Mouse (Mus musculus) stomach, postnatal 0 days (tissue): ENCODE results near the gene Snx13. TPM values are rescaled to one million over a fixed set of nuclear protein-coding genes. Genes with fewer than 3 reads are reported as not detected.

Experiments used
- ATAC-seq: fragments of 200-750 bp; cut with Nextera tagmentation; 2 replicates; pipeline ENCODE4 v1.8.0; 2017; ENCODE audit not compliant: low FRiP score, low TSS enrichment
- DNase-seq: peaks from one replicate; pipeline ENCODE4 v3.0.0-alpha.2; 2016; ENCODE audit warnings: low spot score
- H3K27ac ChIP-seq: fragments of 300-500 bp; sonication (generic); replicated peaks from 2 replicates; pipeline ENCODE4 v1.5.1; 2014; ENCODE audit warnings: mild to moderate bottlenecking, control low read depth
- H3K27me3 ChIP-seq: fragments of 300-500 bp; sonication (generic); 2 replicates; pipeline ENCODE4 v1.6.1; 2014; ENCODE audit warnings: low read length; ENCODE audit not compliant: control insufficient read depth, insufficient read depth
- H3K36me3 ChIP-seq: fragments of 300-500 bp; sonication (generic); 2 replicates; pipeline ENCODE4 v1.6.1; 2014; ENCODE audit warnings: low read length, mixed read lengths; ENCODE audit not compliant: control insufficient read depth, insufficient read depth
- H3K4me1 ChIP-seq: fragments of 300-500 bp; sonication (generic); replicated peaks from 2 replicates; pipeline ENCODE4 v1.6.1; 2014; ENCODE audit warnings: antibody characterized with exemption; ENCODE audit not compliant: control insufficient read depth, insufficient read depth
- H3K4me2 ChIP-seq: fragments of 300-500 bp; sonication (generic); replicated peaks from 2 replicates; pipeline ENCODE4 v1.6.1; 2014; ENCODE audit warnings: low read depth, mild to moderate bottlenecking, control low read depth, moderate library complexity
- H3K4me3 ChIP-seq: fragments of 300-500 bp; sonication (generic); 2 replicates; pipeline ENCODE4 v1.5.1; 2014; ENCODE audit warnings: low read depth, low read length, control low read depth
- H3K9ac ChIP-seq: fragments of 300-500 bp; sonication (generic); 2 replicates; pipeline ENCODE4 v1.6.1; 2014; ENCODE audit warnings: mild to moderate bottlenecking, low read length, control low read depth, mixed read lengths
- H3K9me3 ChIP-seq: fragments of 300-500 bp; sonication (generic); 2 replicates; pipeline ENCODE4 v1.6.1; 2016; ENCODE audit warnings: low read length; ENCODE audit not compliant: control insufficient read depth
- CTCF ChIP-seq: IDR thresholded peaks from 2 replicates; pipeline ENCODE4 v1.5.1; 2016; ENCODE audit warnings: antibody characterized with exemption, low read depth, mild to moderate bottlenecking, moderate library complexity
- EP300 ChIP-seq: optimal IDR thresholded peaks from 2 replicates; pipeline ENCODE3; 2016; ENCODE audit warnings: antibody characterized with exemption
- WGBS: fragments of 180-500 bp; shearing (Covaris S2); extraction: QIAGEN DNeasy Blood & Tissue Kit; methylation state at CpG from one replicate; pipeline ENCODE4 v1.1.7; 2014; 5-methylcytosine and 5-hydroxymethylcytosine counted together
- polyA plus RNA-seq: library from polyadenylated mRNA; unstranded; fragments of >200 nt; fragmentation: Nextera tagmentation; extraction: Ambion mirVana; gene quantifications from 2 replicates; pipeline ENCODE4 v1.2.1, GENCODE M21; 2015

The Snx13 gene
- polyA plus RNA-seq, 1 experiment from 2014 or later: 16.8 TPM

DNA sequence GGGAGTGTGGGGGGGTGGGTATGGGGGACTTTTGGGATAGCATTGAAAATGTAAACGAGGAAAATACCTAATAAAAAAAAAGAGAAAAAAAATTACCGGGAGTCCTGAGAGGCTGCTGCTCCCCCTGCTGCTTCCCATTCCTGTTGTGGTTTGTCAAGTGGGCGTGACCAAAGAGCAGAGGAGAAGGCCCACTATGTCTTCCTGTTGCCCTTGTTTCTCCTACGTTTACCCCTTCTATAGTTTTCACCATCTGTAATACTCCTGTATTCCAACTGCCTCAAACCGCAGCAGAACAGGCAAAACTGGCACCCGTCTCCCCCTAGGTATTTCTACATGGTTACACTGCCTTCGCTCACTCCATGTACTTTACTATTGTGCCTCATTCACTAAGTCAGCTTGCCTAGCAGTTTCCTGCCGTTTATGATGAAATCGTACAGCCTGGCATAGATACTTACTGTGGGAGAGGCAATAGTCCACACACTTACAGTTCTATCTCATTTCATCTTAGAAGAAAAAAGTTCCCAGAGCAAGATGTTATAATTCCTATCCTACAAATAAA, 28.2 kb upstream of the Snx13 start:
- WGBS: 77% methylated on average over 9 of the region's 9 CpGs
- Histone ChIP-seq H3K4me1 (no peaks in the 10 kb centered on the region), H3K27me3 (no peaks in the 10 kb centered on the region), H3K36me3 (no peaks in the 10 kb centered on the region), H3K27ac (no peak overlapping the region), H3K9ac (no peak overlapping the region), H3K9me3 (no peaks in the 10 kb centered on the region), H3K4me2 (no peak overlapping the region), H3K4me3 (no peak overlapping the region)
- ATAC-seq: no peak
- TF ChIP-seq CTCF (no peak), EP300 (no peak)
- DNase-seq: no peak

DNA sequence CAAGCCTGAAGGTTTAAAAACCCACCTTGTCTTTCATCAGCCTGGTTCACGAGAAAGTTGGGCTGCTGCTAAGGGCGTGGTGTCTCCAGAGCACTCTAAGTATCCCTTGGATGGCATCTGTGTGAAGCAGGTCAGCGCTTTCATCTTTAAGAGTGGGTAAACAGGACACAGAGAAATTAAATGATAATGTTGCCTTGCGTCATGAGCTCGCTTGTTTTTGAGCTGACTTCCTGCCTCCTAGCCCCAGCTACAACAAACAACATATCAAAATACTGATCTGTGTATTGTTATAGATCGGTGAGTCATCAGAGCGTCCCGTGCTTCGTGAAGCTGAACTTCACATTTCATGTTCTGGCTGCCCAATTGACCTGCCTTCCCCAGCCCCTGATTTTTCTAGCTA, 25.7 kb upstream of the Snx13 start:
- no peak for TF ChIP-seq EP300
- no peak for TF ChIP-seq CTCF
- no peak overlapping the region for H3K27ac ChIP-seq
- WGBS: 62% methylated on average over 9 of the region's 9 CpGs

DNA sequence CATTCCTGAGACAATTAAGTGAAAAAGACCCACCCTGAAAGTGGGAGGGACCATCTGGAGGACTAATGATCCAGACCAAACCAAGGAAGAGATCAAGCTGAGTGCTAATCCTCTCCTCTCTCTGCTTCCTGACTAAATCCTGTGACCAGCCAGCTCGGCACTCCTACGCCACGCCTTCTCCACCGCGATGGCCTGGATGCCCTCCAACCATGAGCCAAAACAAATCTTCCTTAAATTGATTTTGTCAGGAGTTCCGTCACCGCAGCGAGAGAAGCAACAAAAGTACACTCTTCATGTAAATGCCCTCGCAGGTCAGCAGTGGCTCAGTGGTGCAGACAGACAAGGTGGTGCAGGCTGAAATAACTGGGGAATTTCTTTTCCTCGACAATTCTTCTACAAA, 24.9 kb upstream of the Snx13 start:
- Histone ChIP-seq H3K9me3 (no peaks in the 10 kb centered on the region), H3K4me2 (no peak overlapping the region), H3K27ac (no peak overlapping the region), H3K36me3 (no peaks in the 10 kb centered on the region), H3K4me1 (no peaks in the 10 kb centered on the region), H3K4me3 (no peak overlapping the region), H3K9ac (no peak overlapping the region), H3K27me3 (no peaks in the 10 kb centered on the region)
- ATAC-seq: no peak
- no peak for TF ChIP-seq EP300
- TF ChIP-seq CTCF: no peak
- no peak for DNase-seq
- WGBS: 51% methylated on average over 10 of the region's 10 CpGs

More for the DNA sequence above, 25.7 kb upstream of the Snx13 start:
- no peak overlapping the region for H3K4me3 ChIP-seq
- H3K9ac ChIP-seq: no peak overlapping the region
- H3K27me3 ChIP-seq: no peaks in the 10 kb centered on the region
- no peak overlapping the region for H3K4me2 ChIP-seq
- ATAC-seq (no peak), DNase-seq (no peak)
- H3K4me1 ChIP-seq: no peaks in the 10 kb centered on the region
- H3K9me3 ChIP-seq: no peaks in the 10 kb centered on the region
- H3K36me3 ChIP-seq: no peaks in the 10 kb centered on the region

DNA sequence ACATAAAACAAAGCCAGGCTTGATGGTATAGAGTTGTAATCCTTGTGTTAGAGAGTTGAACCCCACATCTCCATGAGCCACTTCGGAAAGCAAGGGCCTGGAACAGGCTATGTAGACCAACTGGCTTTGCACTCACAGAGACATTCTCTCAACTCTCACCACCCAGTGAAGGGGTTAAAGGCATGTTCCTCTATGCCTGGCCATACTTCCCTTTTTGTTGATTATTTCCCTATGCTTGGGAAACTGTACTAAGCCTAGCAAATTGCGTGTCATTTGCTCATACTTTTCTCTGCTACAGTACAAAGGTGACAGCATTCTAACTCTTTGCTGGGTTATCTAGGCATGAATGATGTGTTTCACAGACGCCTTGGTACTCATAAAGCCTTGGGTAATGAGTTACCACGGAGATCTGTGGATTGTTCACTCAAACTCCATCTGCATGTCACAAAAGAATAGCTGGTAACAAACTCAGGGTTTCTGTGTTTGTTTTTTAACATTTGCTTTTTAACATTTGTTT, 21.0 kb upstream of the Snx13 start:
- DNase-seq (no peak), ATAC-seq (no peak)
- no peak overlapping the region for H3K27ac ChIP-seq
- H3K27me3 ChIP-seq: no peaks in the 10 kb centered on the region
- WGBS: 54% methylated on average over 4 of the region's 4 CpGs
- H3K4me1 ChIP-seq: no peaks in the 10 kb centered on the region
- TF ChIP-seq CTCF (no peak), EP300 (no peak)
- no peak overlapping the region for H3K4me2 ChIP-seq
- H3K4me3 ChIP-seq: no peak overlapping the region
- H3K36me3 ChIP-seq: no peaks in the 10 kb centered on the region
- no peak overlapping the region for H3K9ac ChIP-seq
- H3K9me3 ChIP-seq: no peaks in the 10 kb centered on the region

DNA sequence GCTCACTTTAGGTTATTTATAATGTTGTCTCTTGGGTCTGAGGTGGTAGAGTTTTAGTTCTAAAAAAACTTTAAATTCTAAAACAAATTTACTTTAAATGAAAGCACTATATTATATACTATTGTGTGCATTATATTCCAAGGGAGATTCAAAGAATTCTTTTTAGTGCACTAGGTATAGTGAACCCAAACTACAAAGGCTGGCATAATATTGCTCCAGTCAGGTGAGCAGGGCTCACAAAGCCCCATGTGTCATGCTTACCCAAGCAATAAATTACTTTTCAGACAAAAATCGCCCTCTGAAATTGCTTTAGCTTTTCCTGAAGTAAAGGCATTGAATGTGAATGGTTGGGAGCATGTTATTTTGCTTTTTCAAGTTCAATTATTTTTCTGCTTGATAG, 19.5 kb upstream of the Snx13 start:
- no peak for DNase-seq
- Histone ChIP-seq H3K27ac (no peak overlapping the region), H3K9ac (no peak overlapping the region), H3K4me3 (no peak overlapping the region), H3K27me3 (no peaks in the 10 kb centered on the region), H3K36me3 (no peaks in the 10 kb centered on the region), H3K4me1 (no peaks in the 10 kb centered on the region), H3K4me2 (no peak overlapping the region), H3K9me3 (no peaks in the 10 kb centered on the region)
- 62% methylated on average over 1 of the region's 1 CpGs for WGBS
- no peak for TF ChIP-seq EP300
- ATAC-seq: no peak

DNA sequence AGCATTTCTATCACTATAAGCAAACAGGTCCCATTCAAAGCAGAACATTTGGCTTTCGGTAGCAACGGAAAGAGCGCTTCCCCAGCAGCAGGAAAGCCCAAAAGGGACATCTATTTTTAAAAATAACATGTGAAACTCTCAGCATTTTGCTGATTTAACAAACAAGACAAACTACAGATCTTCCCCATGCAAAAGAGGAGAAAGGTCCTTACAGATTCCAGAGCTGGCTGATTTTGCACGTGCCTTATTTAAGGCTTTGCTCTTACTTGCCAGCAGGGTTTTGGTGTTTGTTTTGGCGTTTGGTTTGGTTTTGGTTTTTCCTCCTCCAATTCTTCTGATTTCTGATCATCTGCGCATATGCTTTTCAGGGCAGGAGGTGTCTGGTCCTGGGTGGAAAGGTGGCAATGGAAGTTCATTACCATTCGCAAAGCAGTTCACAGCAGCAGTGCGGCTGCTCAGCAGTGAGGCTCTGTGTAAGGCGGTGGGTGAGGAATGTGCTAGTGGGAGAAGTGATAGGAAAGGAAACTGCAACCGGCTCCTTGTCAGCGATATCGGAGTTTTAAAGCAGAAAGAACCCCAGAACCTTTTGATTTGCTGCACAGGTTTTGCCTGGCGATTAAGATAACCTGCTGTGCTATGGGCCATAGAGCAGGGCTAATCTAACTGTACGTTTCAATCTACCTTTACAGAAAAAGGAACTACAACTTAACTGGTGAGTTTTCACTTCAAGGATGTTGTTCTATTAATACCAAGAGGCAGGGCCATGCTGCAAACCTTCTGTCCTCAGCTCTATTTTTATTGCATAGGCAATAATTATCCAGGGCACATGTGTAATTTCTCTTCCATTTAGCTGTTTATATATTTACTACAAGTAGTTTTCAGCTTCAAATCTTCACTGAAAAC, 8.1 kb upstream of the Snx13 start:
- H3K27me3 ChIP-seq: no peaks in the 10 kb centered on the region
- peak overlapping the region; percentile 47 for H3K9ac ChIP-seq
- peak overlapping the region; percentile 46 for H3K4me2 ChIP-seq
- H3K27ac ChIP-seq: 0 out of 2 replicates have a peak overlapping the region, but pooled peaks have one; percentile 4
- H3K9me3 ChIP-seq: no peaks in the 10 kb centered on the region
- no peaks in the 10 kb centered on the region for H3K4me1 ChIP-seq
- WGBS: 16% methylated on average over 14 of the region's 14 CpGs
- TF ChIP-seq CTCF (no peak), EP300 (no peak)
- H3K4me3 ChIP-seq: peak overlapping the region; percentile 24
- DNase-seq (peak; percentile 21), ATAC-seq (no peak)
- no peaks in the 10 kb centered on the region for H3K36me3 ChIP-seq
